Mouse (Mus musculus): ENCODE data around the gene Klf1. TPM values are rescaled to one million over a fixed set of nuclear protein-coding genes. Genes with fewer than 3 reads are reported as not detected.

Gene Klf1
- polyA plus RNA-seq, 1 experiment, result 0.35 TPM

DNA sequence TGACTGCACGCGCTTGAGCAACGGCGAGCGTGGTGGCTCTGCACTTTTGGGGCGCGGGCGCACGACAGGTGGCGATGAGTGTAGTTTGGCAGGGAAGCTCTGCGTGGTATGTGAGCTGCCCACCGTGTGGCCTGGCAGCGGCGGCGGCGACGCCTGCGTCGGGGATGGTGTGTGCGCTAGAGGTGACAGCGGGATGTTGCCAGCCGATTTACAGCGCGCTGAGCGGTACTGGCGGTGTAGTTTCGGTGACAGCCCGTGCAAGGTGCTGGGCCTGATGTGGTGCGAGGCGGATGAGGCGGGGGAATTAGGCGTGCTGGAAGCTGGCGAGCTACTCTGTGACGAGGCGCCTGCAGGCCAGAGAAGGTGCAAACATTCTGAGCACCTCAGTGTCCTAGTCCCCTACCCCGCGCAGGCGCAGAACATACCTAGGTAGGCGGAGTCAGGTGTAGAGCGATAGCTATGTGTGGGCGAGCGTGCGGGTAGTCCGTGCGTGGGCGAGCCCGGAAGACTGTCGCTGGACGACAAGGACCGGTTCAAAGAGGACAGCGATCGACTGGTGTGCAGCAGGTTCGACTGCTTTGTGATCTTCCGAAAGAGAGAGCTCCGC, 11.3 kb downstream of the Klf1 start:
- Histone ChIP-seq H3K4me1 (ENCODE audit: control insufficient read depth, insufficient read depth, low read length) (0 out of 2 replicates have a peak, but pooled peaks cover 2% of the 10 kb centered on the region), H3K4me3 (ENCODE audit: insufficient read depth, low read length) (peak overlapping the region; percentile 8; the same call in 1 of the 2 replicates), H3K27ac (ENCODE audit: insufficient read depth, low read length) (no peak overlapping the region)
- no peak for TF ChIP-seq POLR2A (IDR thresholded peaks at IDR 0.05; ENCODE audit: extremely low read depth, insufficient read depth, low read length)
- TF ChIP-seq CTCF (IDR thresholded peaks at IDR 0.05; ENCODE audit: extremely low read depth, insufficient read depth, low read length), result no peak

DNA sequence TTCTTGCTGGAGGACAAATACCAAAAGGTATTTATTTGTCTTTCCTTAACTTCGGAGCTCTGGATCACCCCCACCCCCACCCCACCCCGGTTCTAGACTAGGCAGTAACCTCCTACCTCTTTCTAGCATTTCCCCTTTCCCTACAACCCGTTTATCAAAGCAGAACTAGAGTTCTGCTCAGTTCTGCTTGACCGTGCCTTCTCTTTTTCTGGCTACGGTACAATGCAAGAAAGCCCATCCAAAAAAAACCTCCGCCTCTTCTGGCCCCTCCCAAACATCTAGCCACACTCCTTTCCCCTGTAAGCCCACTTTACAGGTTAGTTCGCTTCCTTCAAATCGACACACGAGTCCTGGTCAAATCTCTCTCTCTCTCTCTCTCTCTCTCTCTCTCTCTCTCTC, 11.8 kb downstream of the Klf1 start:
- no peak for TF ChIP-seq POLR2A (IDR thresholded peaks at IDR 0.05; ENCODE audit: extremely low read depth, insufficient read depth, low read length)
- no peak for TF ChIP-seq CTCF (IDR thresholded peaks at IDR 0.05; ENCODE audit: extremely low read depth, insufficient read depth, low read length)
- H3K4me3 ChIP-seq (ENCODE audit: insufficient read depth, low read length), result peak overlapping the region; percentile 8; the same call in 1 of the 2 replicates
- H3K4me1 ChIP-seq (ENCODE audit: control insufficient read depth, insufficient read depth, low read length), result 0 out of 2 replicates have a peak, but pooled peaks cover 2% of the 10 kb centered on the region
- no peak overlapping the region for H3K27ac ChIP-seq (ENCODE audit: insufficient read depth, low read length)

DNA sequence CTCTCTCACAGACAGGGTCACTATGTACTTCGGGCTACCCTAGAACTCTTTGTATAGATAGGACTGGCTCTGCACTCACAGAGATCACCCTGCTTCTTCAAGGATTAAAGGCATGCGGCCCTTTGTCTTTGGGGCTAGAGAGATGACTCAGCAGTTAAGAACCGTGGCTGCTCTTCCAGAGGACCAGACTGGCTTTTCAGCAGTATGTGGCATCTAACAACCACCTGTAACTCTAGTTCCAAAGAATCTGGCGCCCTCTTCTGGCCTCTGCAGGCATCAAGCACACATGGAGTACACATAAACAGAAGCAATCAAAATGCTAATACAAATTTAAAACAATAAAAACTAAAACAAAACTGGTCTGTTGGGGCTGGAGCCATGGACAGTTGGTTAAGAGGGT, 12.2 kb downstream of the Klf1 start:
- Histone ChIP-seq H3K27ac (ENCODE audit: insufficient read depth, low read length) (no peak overlapping the region), H3K4me1 (ENCODE audit: control insufficient read depth, insufficient read depth, low read length) (0 out of 2 replicates have a peak, but pooled peaks cover 2% of the 10 kb centered on the region), H3K4me3 (ENCODE audit: insufficient read depth, low read length) (no peak overlapping the region)
- TF ChIP-seq POLR2A (IDR thresholded peaks at IDR 0.05; ENCODE audit: extremely low read depth, insufficient read depth, low read length), result no peak
- peak; percentile 23; the same call in 1 of the 2 replicates for TF ChIP-seq CTCF (IDR thresholded peaks at IDR 0.05; ENCODE audit: extremely low read depth, insufficient read depth, low read length)

DNA sequence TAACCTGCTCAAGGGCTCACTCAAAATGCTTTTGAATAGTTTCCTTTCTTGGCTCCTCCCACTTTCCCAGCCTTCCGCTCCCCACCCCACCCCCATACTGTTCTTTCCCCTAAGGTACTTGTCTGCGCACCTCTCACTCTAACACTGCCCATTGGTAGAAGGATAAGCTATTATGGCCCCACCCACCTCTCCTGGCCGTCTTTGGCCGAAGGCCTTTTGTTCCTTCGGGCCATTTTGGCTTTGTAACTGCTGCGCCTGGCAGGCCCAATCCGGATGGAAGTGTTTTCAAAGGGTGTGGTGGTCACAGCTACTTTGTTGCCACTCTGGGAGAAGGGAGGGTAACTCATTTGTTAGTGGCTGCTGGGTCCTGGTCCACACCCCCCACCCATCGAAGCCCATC, 13.5 kb downstream of the Klf1 start:
- no peak for TF ChIP-seq POLR2A (IDR thresholded peaks at IDR 0.05; ENCODE audit: extremely low read depth, insufficient read depth, low read length)
- TF ChIP-seq CTCF (IDR thresholded peaks at IDR 0.05; ENCODE audit: extremely low read depth, insufficient read depth, low read length), result no peak
- no peak overlapping the region for H3K4me3 ChIP-seq (ENCODE audit: insufficient read depth, low read length)
- 0 out of 2 replicates have a peak, but pooled peaks cover 2% of the 10 kb centered on the region for H3K4me1 ChIP-seq (ENCODE audit: control insufficient read depth, insufficient read depth, low read length)
- H3K27ac ChIP-seq (ENCODE audit: insufficient read depth, low read length), result no peak overlapping the region

DNA sequence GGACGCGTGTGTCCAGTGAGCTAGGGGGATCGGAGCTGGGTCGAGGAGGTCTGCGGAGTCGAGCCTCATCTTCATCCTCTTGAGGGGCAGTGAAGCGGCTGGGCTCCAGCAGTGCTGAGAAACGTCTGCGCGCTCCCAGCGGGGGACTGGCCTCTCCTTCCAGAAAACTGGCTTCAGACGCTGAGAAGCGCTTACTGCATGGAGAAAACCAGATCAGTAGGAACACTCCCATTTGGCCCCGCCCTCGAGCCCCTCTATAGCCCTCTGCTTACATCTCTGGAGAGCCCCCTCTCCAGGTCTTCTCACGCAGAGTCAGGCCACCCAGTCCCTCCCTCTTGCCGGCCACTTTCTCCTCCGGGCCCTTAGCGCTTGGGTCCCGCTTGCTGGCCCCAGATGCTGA, 16.1 kb downstream of the Klf1 start:
- Histone ChIP-seq H3K4me3 (ENCODE audit: insufficient read depth, low read length) (no peak overlapping the region), H3K27ac (ENCODE audit: insufficient read depth, low read length) (no peak overlapping the region), H3K4me1 (ENCODE audit: control insufficient read depth, insufficient read depth, low read length) (0 out of 2 replicates have a peak, but pooled peaks cover 2% of the 10 kb centered on the region)
- TF ChIP-seq CTCF (IDR thresholded peaks at IDR 0.05; ENCODE audit: extremely low read depth, insufficient read depth, low read length) (no peak), POLR2A (IDR thresholded peaks at IDR 0.05; ENCODE audit: extremely low read depth, insufficient read depth, low read length) (no peak)

DNA sequence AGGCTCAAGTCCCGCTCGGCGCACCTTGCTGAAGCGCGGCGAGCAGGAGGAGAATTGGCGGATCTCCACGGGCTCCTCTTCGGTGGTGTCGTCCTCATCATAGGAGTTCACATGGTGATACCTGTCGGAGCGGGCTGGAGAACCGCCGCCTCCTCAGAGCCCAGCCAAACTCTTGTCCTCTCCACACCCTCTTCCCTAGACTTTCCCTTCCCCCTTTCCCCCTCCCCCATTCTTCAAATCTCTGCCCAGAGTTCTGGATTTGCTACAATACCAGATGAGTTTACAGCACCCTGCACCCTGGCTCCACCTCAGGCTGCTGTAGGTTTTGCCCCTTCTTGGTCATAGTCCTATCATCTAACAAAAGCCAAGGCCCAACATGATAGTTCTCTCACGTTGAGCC, 16.9 kb downstream of the Klf1 start:
- Histone ChIP-seq H3K27ac (ENCODE audit: insufficient read depth, low read length) (no peak overlapping the region), H3K4me3 (ENCODE audit: insufficient read depth, low read length) (no peak overlapping the region), H3K4me1 (ENCODE audit: control insufficient read depth, insufficient read depth, low read length) (no peaks in the 10 kb centered on the region)
- TF ChIP-seq POLR2A (IDR thresholded peaks at IDR 0.05; ENCODE audit: extremely low read depth, insufficient read depth, low read length), result no peak
- TF ChIP-seq CTCF (IDR thresholded peaks at IDR 0.05; ENCODE audit: extremely low read depth, insufficient read depth, low read length), result no peak

DNA sequence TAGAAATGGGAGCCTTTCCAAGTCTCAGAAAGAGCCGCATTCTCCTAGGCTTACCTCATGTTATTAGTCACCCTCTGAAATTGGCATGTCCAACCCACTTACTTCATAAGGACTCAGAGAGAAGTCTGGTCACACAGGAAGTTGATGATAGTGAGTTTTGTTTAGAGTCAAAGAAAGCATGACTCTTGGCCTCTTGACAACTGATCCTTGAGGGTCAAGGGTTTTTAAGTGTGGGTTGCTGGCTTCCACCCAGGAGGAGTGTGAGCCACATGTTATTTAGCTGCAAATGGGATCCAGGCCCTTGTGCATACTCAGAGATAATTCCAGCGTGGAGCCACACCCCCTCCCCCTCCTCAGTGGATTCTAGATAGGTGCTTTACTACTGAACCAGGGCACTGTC, 19.9 kb downstream of the Klf1 start:
- no peaks in the 10 kb centered on the region for H3K4me1 ChIP-seq (ENCODE audit: control insufficient read depth, insufficient read depth, low read length)
- no peak for TF ChIP-seq CTCF (IDR thresholded peaks at IDR 0.05; ENCODE audit: extremely low read depth, insufficient read depth, low read length)
- no peak for TF ChIP-seq POLR2A (IDR thresholded peaks at IDR 0.05; ENCODE audit: extremely low read depth, insufficient read depth, low read length)
- H3K4me3 ChIP-seq (ENCODE audit: insufficient read depth, low read length), result no peak overlapping the region
- H3K27ac ChIP-seq (ENCODE audit: insufficient read depth, low read length), result no peak overlapping the region

DNA sequence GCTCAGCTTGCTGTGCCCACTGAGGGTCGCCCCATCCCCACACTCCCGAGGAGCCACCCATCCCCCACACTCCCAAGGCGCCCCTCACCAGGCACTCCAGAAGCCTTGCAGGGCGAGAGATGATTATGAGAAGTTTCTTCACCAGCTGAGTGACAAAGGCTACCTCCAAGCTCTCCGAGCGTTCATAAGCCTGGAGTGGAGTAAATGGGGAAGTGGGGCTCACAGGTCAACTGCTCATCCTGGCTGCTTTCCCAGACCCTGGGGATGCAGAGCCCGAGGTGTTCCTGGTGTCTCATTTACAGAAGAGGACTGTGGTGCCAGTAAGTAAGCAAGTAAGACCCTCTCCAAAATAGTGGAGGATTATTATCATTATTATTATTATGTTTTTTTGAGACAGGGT, 23.8 kb downstream of the Klf1 start:
- Histone ChIP-seq H3K4me1 (ENCODE audit: control insufficient read depth, insufficient read depth, low read length) (no peaks in the 10 kb centered on the region), H3K4me3 (ENCODE audit: insufficient read depth, low read length) (no peak overlapping the region), H3K27ac (ENCODE audit: insufficient read depth, low read length) (no peak overlapping the region)
- TF ChIP-seq POLR2A (IDR thresholded peaks at IDR 0.05; ENCODE audit: extremely low read depth, insufficient read depth, low read length) (no peak), CTCF (IDR thresholded peaks at IDR 0.05; ENCODE audit: extremely low read depth, insufficient read depth, low read length) (no peak)

DNA sequence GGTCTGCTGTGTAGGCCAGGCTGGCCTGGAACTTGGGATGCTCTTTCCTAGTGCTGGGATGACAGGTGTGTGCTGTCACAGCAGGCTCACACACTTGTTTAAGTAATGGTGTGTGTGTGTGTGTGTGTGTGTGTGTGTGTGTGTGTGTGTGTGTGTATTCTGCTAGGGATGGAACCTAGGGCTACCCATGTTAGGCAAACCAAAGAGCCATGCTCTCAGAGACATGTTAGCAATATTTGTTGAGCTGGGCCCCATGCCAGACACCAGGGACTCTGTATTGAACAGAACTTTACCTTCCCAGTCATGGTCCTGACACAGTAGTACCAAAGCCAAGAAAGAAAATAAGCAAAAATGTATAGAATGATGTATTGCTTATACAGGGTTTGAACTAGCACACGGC, 25.8 kb downstream of the Klf1 start:
- Histone ChIP-seq H3K4me1 (ENCODE audit: control insufficient read depth, insufficient read depth, low read length) (no peaks in the 10 kb centered on the region), H3K4me3 (ENCODE audit: insufficient read depth, low read length) (no peak overlapping the region), H3K27ac (ENCODE audit: insufficient read depth, low read length) (no peak overlapping the region)
- TF ChIP-seq POLR2A (IDR thresholded peaks at IDR 0.05; ENCODE audit: extremely low read depth, insufficient read depth, low read length) (no peak), CTCF (IDR thresholded peaks at IDR 0.05; ENCODE audit: extremely low read depth, insufficient read depth, low read length) (no peak)

Measured in cortical plate, adult 2 months (tissue).